Mouse (Mus musculus): ENCODE data around the gene 2310061N02Rik.
"Not testable (repeated sequence)": the region's sequence is repeated elsewhere in the genome, so short reads cannot be mapped to it uniquely, and the experiment has no call there.

Gene 2310061N02Rik

GRCm38 (mm10) chr16:88707496-88708012 lies at the start of gene 2310061N02Rik:
Gene 2310061N02Rik (minus strand): TSS chr16:88707962.
- no peak for DNase-seq (ENCODE audit: extremely low read depth, insufficient read length, low spot score)

- not testable (repeated sequence) for DNase-seq (ENCODE audit: extremely low read depth, insufficient read length, low spot score)
Measured at GRCm38 (mm10) chr16:88751535-88751934, 43.8 kb upstream of the 2310061N02Rik start, which contains the start of gene Krtap13. Gene Krtap13 (minus strand): TSS chr16:88751635.

- DNase-seq (ENCODE audit: extremely low read depth, insufficient read length, low spot score) = no peak
Measured at GRCm38 (mm10) chr16:88747943-88748342, 40.2 kb upstream of the 2310061N02Rik start.

- no peak for DNase-seq (ENCODE audit: extremely low read depth, insufficient read length, low spot score)
Measured at GRCm38 (mm10) chr16:88744750-88745340, 37.1 kb upstream of the 2310061N02Rik start.

GRCm38 (mm10) chr16:88735391-88735790 lies 27.6 kb upstream of the 2310061N02Rik start:
- DNase-seq (ENCODE audit: extremely low read depth, insufficient read length, low spot score) = no peak

- no peak for DNase-seq (ENCODE audit: extremely low read depth, insufficient read length, low spot score)
Measured at GRCm38 (mm10) chr16:88728812-88729275, 21.1 kb upstream of the 2310061N02Rik start, which contains the start of gene Krtap13-1. Gene Krtap13-1 (plus strand): TSS chr16:88728862.

GRCm38 (mm10) chr16:88720031-88720430 lies 12.3 kb upstream of the 2310061N02Rik start:
- no peak for DNase-seq (ENCODE audit: extremely low read depth, insufficient read length, low spot score)

- no peak for DNase-seq (ENCODE audit: extremely low read depth, insufficient read length, low spot score)
Measured at GRCm38 (mm10) chr16:88716549-88716948, 8.8 kb upstream of the 2310061N02Rik start.

GRCm38 (mm10) chr16:88711245-88711644 lies 3.5 kb upstream of the 2310061N02Rik start:
- no peak for DNase-seq (ENCODE audit: extremely low read depth, insufficient read length, low spot score)

- DNase-seq (ENCODE audit: extremely low read depth, insufficient read length, low spot score) = peak; percentile 49
Measured at GRCm38 (mm10) chr16:88710757-88711156, 3.0 kb upstream of the 2310061N02Rik start.

GRCm38 (mm10) chr16:88701072-88701864 lies 6.5 kb downstream of the 2310061N02Rik start:
- DNase-seq (ENCODE audit: extremely low read depth, insufficient read length, low spot score) = no peak

- DNase-seq (ENCODE audit: extremely low read depth, insufficient read length, low spot score) = no peak
Measured at GRCm38 (mm10) chr16:88696256-88696655, 11.5 kb downstream of the 2310061N02Rik start.

GRCm38 (mm10) chr16:88681282-88681681 lies 26.5 kb downstream of the 2310061N02Rik start:
- DNase-seq (ENCODE audit: extremely low read depth, insufficient read length, low spot score) = no peak

- no peak for DNase-seq (ENCODE audit: extremely low read depth, insufficient read length, low spot score)
Measured at GRCm38 (mm10) chr16:88679099-88679498, 28.7 kb downstream of the 2310061N02Rik start.

GRCm38 (mm10) chr16:88671571-88671970 lies 36.2 kb downstream of the 2310061N02Rik start, which contains the start of gene Krtap27-1:
Gene Krtap27-1 (minus strand): TSS chr16:88671671.
- DNase-seq (ENCODE audit: extremely low read depth, insufficient read length, low spot score) = no peak

- no peak for DNase-seq (ENCODE audit: extremely low read depth, insufficient read length, low spot score)
Measured at GRCm38 (mm10) chr16:88657426-88657825, 50.3 kb downstream of the 2310061N02Rik start.

Measured in 3134 (cell line).